Mouse (Mus musculus): ENCODE results near the gene Gas8. TPM values are rescaled to one million over a fixed set of nuclear protein-coding genes. Genes with fewer than 3 reads are reported as not detected.

Gas8 gene
- polyA plus RNA-seq, 1 experiment from 2014 or later: 11.3 TPM

- Histone ChIP-seq H3K27ac (replicated peaks) (no peak overlapping the region; the same call in 1 of the 2 replicates), H3K4me1 (replicated peaks; ENCODE audit: control insufficient read depth, insufficient read depth) (no peaks in the 10 kb centered on the region), H3K9me3 (ENCODE audit: control insufficient read depth, low read length) (no peaks in the 10 kb centered on the region), H3K27me3 (ENCODE audit: control insufficient read depth, insufficient read depth, low read length) (no peaks in the 10 kb centered on the region), H3K9ac (ENCODE audit: low read length) (no peak overlapping the region), H3K4me2 (replicated peaks; ENCODE audit: low read depth) (no peak overlapping the region), H3K36me3 (ENCODE audit: control insufficient read depth, insufficient read depth, low read length) (peaks cover 51% of the 10 kb centered on the region), H3K4me3 (ENCODE audit: low read depth, low read length) (no peak overlapping the region)
- DNase-seq (ENCODE audit: low spot score): no peak
- TF ChIP-seq CTCF (IDR thresholded peaks at IDR 0.05; ENCODE audit: low read depth) (no peak), EP300 (optimal IDR thresholded peaks at IDR 0.05) (no peak)
- ATAC-seq (ENCODE audit: low FRiP score, low TSS enrichment): no peak
- WGBS: 88% methylated on average over 11 of the region's 11 CpGs
These were observed 19.7 kb upstream of the Gas8 start for GRCm38 (mm10) chr8:123498963-123499362.

DNA sequence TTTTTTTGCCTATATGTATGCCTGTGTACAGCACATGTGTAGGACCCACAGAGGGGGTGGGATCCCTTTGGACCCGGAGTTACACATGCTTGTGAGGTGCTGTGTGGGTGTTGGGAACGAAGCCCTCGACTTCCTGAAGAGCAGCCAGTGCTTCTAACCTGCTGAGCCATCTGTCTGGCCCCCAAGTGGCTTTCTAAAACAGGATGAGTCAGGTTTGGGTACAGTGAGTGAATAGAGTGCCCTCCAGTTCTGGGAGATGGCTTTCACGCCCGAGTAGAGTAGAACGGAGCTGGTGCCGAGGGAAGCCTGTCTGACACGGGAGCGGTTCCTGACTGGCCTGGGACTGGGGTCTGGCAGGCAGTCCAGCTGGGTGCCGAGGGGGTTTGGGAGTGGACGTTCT, 19.1 kb upstream of the Gas8 start:
- no peaks in the 10 kb centered on the region for H3K9me3 ChIP-seq (ENCODE audit: control insufficient read depth, low read length)

DNA sequence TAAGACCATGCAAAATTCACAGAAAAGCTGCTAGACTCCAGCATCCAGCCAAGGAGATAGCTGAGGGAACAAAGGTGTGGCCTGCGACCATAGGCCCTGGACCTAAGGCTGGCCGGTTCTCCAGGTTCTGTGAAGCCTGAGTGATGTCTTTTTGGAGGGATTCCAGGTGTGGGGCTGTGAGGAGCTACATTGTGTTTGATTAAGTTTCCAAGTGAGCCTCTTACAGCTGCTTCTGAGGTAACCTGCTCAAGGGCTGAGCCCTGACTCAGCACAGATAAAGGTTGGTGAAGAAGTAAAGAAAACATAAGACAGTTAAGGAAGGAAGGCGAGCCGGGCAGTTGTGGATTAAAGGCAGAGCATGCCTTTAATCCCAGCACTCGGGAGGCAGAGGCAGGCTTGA, 16.4 kb upstream of the Gas8 start:
- no peak overlapping the region for H3K4me2 ChIP-seq (replicated peaks; ENCODE audit: low read depth)
- H3K27ac ChIP-seq (replicated peaks): no peak overlapping the region
- H3K27me3 ChIP-seq (ENCODE audit: control insufficient read depth, insufficient read depth, low read length): no peaks in the 10 kb centered on the region
- ATAC-seq (ENCODE audit: low FRiP score, low TSS enrichment): no peak; the same call in 1 of the 2 replicates
- no peaks in the 10 kb centered on the region for H3K9me3 ChIP-seq (ENCODE audit: control insufficient read depth, low read length)
- 78% methylated on average over 5 of the region's 5 CpGs for WGBS
- no peak overlapping the region for H3K4me3 ChIP-seq (ENCODE audit: low read depth, low read length)
- no peaks in the 10 kb centered on the region for H3K4me1 ChIP-seq (replicated peaks; ENCODE audit: control insufficient read depth, insufficient read depth)
- H3K36me3 ChIP-seq (ENCODE audit: control insufficient read depth, insufficient read depth, low read length): peaks cover 33% of the 10 kb centered on the region
- no peak overlapping the region for H3K9ac ChIP-seq (ENCODE audit: low read length)
- peak; percentile 29 for DNase-seq (ENCODE audit: low spot score)
- no peak for TF ChIP-seq CTCF (IDR thresholded peaks at IDR 0.05; ENCODE audit: low read depth)

More for the DNA sequence above, 19.1 kb upstream of the Gas8 start:
- Histone ChIP-seq H3K27me3 (ENCODE audit: control insufficient read depth, insufficient read depth, low read length) (no peaks in the 10 kb centered on the region), H3K4me3 (ENCODE audit: low read depth, low read length) (no peak overlapping the region), H3K4me2 (replicated peaks; ENCODE audit: low read depth) (no peak overlapping the region), H3K36me3 (ENCODE audit: control insufficient read depth, insufficient read depth, low read length) (peaks cover 47% of the 10 kb centered on the region), H3K4me1 (replicated peaks; ENCODE audit: control insufficient read depth, insufficient read depth) (no peaks in the 10 kb centered on the region), H3K9ac (ENCODE audit: low read length) (no peak overlapping the region), H3K27ac (replicated peaks) (no peak overlapping the region)
- DNase-seq (ENCODE audit: low spot score) (no peak), ATAC-seq (ENCODE audit: low FRiP score, low TSS enrichment) (no peak)
- TF ChIP-seq EP300 (optimal IDR thresholded peaks at IDR 0.05) (no peak), CTCF (IDR thresholded peaks at IDR 0.05; ENCODE audit: low read depth) (no peak)
- 87% methylated on average over 11 of the region's 11 CpGs for WGBS

GRCm38 (mm10) chr8:123503801-123504467, 14.7 kb upstream of the Gas8 start:
- H3K9me3 ChIP-seq (ENCODE audit: control insufficient read depth, low read length): no peaks in the 10 kb centered on the region
- ATAC-seq (ENCODE audit: low FRiP score, low TSS enrichment) (no peak), DNase-seq (ENCODE audit: low spot score) (no peak)
- WGBS: 97% methylated on average over 6 of the region's 6 CpGs
- no peaks in the 10 kb centered on the region for H3K27me3 ChIP-seq (ENCODE audit: control insufficient read depth, insufficient read depth, low read length)
- H3K4me2 ChIP-seq (replicated peaks; ENCODE audit: low read depth): no peak overlapping the region
- H3K9ac ChIP-seq (ENCODE audit: low read length): no peak overlapping the region
- H3K4me3 ChIP-seq (ENCODE audit: low read depth, low read length): no peak overlapping the region
- peaks cover 33% of the 10 kb centered on the region for H3K36me3 ChIP-seq (ENCODE audit: control insufficient read depth, insufficient read depth, low read length)
- H3K4me1 ChIP-seq (replicated peaks; ENCODE audit: control insufficient read depth, insufficient read depth): no peaks in the 10 kb centered on the region
- no peak overlapping the region for H3K27ac ChIP-seq (replicated peaks)
- TF ChIP-seq CTCF (IDR thresholded peaks at IDR 0.05; ENCODE audit: low read depth) (peak; percentile 22), EP300 (optimal IDR thresholded peaks at IDR 0.05) (no peak)

GRCm38 (mm10) chr8:123504591-123505195, 13.9 kb upstream of the Gas8 start:
- DNase-seq (ENCODE audit: low spot score) (no peak), ATAC-seq (ENCODE audit: low FRiP score, low TSS enrichment) (no peak)
- H3K9ac ChIP-seq (ENCODE audit: low read length): no peak overlapping the region
- 89% methylated on average over 9 of the region's 9 CpGs for WGBS
- no peak overlapping the region for H3K4me2 ChIP-seq (replicated peaks; ENCODE audit: low read depth)
- H3K27me3 ChIP-seq (ENCODE audit: control insufficient read depth, insufficient read depth, low read length): no peaks in the 10 kb centered on the region
- no peaks in the 10 kb centered on the region for H3K4me1 ChIP-seq (replicated peaks; ENCODE audit: control insufficient read depth, insufficient read depth)
- TF ChIP-seq CTCF (IDR thresholded peaks at IDR 0.05; ENCODE audit: low read depth) (no peak), EP300 (optimal IDR thresholded peaks at IDR 0.05) (no peak)
- no peak overlapping the region for H3K4me3 ChIP-seq (ENCODE audit: low read depth, low read length)
- H3K36me3 ChIP-seq (ENCODE audit: control insufficient read depth, insufficient read depth, low read length): peaks cover 32% of the 10 kb centered on the region
- no peak overlapping the region for H3K27ac ChIP-seq (replicated peaks)
- H3K9me3 ChIP-seq (ENCODE audit: control insufficient read depth, low read length): no peaks in the 10 kb centered on the region

DNA sequence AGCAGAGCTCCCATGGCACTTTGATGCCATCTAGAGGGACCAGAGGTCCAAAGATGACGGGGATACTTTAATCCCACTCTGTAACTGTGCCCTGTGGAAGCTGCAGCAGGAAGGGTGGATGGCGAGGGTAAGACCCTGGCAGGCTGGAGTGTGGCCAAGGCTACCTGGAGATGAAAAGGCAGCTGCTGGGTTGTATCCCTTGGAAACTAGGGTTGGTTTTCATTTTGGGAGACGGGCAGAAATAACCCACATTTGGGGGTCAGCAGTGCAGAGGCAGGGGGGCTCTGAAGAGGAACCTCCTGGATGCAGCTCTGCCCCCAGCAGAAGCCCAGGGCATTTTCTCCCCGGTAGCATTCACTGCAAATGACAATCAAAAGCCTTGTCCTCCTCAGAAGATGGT, 13.4 kb upstream of the Gas8 start:
- TF ChIP-seq CTCF (IDR thresholded peaks at IDR 0.05; ENCODE audit: low read depth) (no peak), EP300 (optimal IDR thresholded peaks at IDR 0.05) (no peak)
- peaks cover 32% of the 10 kb centered on the region for H3K36me3 ChIP-seq (ENCODE audit: control insufficient read depth, insufficient read depth, low read length)

More for the DNA sequence above, 13.4 kb upstream of the Gas8 start:
- Histone ChIP-seq H3K9ac (ENCODE audit: low read length) (no peak overlapping the region), H3K27me3 (ENCODE audit: control insufficient read depth, insufficient read depth, low read length) (no peaks in the 10 kb centered on the region), H3K4me3 (ENCODE audit: low read depth, low read length) (no peak overlapping the region), H3K4me2 (replicated peaks; ENCODE audit: low read depth) (no peak overlapping the region), H3K4me1 (replicated peaks; ENCODE audit: control insufficient read depth, insufficient read depth) (no peaks in the 10 kb centered on the region), H3K9me3 (ENCODE audit: control insufficient read depth, low read length) (no peaks in the 10 kb centered on the region), H3K27ac (replicated peaks) (no peak overlapping the region)
- no peak for ATAC-seq (ENCODE audit: low FRiP score, low TSS enrichment)
- DNase-seq (ENCODE audit: low spot score): no peak
- 87% methylated on average over 4 of the region's 4 CpGs for WGBS
